Mouse (Mus musculus) layer of hippocampus, adult 18-20 months (tissue): ENCODE data around the gene Slc12a9. TPM values are rescaled to one million over a fixed set of nuclear protein-coding genes. Genes with fewer than 3 reads are reported as not detected.
"Not testable (repeated sequence)": the region's sequence is repeated elsewhere in the genome, so short reads cannot be mapped to it uniquely, and the experiment has no call there.

ENCODE experiments used
- DNase-seq, 2 experiments: peaks; one replicate each; pipeline ENCODE4 v3.0.0; 2022; ENCODE audit warnings: low spot score in 2 of 2
- microRNA-seq, 2 experiments: library from miRNA; unstranded; fragments of <30 nt; microRNA quantifications; one replicate each; pipeline ENCODE4 v1.2.0; 2021
- total RNA-seq, 2 experiments: library from RNA; stranded (reverse); gene quantifications; 2 replicates each; pipeline ENCODE4 v1.2.3; 2021

Gene Slc12a9
- total RNA-seq, 2 experiments from 2014 or later = 21.6 to 23.7 TPM

DNA sequence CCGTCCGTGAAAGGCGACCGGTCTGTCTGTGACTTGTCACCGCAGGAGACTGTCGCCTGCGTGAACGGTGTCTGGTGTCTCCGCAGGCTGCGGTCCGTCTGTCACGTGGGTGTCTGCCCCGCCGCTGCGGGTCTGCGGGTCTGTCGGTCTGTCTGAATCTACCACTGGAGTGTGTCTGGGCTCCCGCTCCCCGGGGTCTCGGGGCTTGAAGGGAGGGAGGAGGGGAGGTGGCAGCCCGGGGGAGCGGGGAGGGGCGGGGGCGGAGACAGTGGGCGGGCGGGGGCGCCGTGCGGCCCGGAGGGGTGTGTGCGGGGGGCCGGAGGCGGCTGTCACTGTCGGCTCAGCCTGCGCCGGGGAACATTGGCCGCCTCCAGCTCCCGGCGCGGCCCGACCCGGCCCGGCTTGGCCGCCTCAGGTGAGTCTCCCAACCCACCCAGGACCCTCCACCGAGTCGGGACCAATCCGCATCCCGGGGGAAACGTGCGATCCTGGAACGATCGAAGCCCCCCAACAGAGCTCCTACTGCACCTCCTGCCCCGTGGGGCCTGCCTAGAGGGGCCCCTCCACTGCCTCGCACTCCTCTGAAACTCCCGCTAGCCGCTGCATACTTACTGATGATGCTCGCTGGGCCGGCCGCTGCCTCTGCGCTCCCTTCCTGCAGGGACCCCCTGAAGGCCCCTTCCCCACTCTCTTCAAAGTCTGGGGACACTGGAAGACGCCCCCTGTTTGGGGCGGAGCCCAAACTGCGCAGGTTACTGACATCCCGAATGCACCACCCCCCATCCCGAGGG, 45.2 kb downstream of the Slc12a9 start:
- peak; percentile 49 to 61 for DNase-seq

DNA sequence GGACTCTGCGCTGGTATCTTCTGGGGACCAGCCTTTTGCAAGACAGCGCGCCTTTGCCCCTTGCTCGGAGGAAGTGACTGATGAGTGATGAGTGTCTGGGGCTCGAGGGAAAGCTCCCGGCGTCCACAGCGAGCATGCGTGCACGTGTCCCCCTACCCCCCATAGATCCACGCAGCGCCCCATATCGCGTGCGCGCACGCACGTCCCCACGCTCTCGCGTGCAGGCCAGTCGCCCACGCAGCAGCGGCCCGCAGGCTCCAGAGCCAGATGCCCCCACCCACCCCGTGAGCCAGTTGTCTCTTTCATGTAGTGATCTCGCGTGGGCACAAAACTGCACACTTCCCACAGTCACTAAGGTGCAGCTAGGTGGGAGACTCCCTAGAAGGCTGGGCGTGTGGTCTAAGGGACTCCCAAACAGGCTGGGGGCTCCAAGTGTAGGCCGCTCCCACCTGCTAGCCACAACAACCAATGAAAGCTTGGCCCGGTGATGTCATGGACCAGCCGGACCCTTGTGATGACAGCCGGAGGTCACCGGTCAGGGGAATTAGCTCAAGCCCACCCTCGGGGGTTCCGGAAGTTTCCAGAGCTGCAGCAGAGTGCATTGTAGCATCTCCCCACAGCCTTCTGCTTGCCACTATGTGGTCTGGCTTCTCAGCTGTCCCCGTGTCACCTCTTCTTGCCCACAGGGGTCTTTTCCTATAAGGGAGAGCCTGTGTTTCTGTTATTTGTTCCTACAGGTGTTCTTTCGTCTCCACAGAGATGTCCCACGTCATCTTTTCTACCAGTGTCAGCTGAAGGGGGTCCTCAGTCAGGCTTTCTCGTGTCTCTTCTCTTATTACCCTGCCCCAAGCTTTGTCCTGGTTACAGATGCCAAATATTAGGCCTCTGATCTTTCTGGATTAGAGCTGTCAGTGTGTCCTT, 46.1 kb downstream of the Slc12a9 start, which contains the start of gene Ache:
Gene Ache, plus strand, starts transcription at position 488 of the 921 bp plus-strand sequence.
- peak; percentile 60 to 82 for DNase-seq

DNA sequence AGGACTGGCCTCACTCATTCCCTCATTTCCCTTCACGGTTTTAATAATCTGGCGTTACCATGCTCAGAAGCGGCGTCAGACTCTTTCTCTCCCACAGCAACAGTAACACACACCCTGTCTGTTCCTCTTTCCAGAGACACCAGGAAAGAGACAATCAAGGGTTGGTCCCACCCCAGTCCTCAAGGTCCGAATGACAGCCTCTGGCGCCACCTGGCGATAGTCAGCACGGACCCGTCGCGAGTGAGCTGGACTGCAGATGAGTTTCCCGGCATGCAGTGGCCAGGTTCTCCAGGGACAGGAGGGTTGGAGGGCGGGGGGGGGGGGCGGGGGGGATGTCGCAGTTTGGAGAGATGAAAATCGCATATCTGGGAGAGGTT, 46.8 kb downstream of the Slc12a9 start:
- peak; percentile 85 to 94 for DNase-seq

DNA sequence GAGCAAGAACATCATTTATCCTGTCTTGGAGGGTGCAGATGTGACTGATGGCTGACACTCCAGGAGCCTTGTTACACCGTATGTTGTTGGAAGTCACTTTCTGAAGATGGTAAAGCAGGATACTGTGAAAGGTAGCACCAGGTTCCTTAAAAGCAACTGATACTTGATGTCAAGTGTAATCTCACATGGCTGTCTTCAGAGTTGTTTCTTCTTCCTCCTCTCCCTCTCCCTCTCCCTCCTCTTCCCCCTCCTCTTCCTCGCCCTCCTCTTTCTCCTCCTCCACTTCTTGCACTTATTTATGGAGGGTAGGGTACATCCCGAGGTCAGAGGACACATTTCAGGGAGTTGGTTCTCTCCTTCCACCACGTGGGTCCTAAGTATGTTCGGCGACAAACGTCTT, 47.4 kb downstream of the Slc12a9 start:
- DNase-seq = no peak

DNA sequence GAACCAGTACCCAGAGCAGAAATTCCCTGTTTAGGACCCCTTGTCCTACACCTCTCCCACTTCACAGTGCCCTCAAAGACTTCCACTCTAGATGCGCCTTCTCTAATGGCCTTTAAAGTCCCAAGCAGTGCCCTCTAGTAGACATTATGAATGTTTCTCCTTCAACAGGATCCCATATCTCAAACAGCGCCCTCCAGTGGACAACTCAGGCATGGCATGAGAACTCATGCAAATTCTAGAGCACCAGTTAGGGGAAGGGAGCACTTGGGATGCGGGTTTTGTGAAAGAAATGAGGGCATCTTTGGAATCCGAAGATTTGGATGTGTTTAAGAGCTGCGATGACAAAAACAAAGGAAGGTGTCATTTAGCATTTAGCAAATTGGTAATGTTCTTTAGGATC, 48.4 kb downstream of the Slc12a9 start:
- no peak for DNase-seq

DNA sequence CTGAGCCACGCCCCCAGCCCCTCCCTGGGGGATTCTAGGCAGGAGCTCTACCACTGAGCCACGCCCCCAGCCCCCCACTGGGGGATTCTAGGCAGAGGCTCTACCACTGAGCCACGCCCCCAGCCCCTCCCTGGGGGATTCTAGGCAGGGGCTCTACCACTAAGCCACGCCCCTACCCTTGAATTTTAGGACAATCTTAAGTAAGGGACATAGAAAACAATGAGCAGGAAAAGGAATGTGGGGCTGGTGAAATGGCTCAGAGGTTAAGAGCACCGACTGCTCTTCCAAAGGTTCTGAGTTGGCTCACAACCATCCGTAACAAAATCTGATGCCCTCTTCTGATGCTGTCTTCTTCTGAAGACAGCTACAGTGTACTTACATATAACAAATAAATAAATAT, 49.0 kb downstream of the Slc12a9 start:
- not testable (repeated sequence) for DNase-seq

DNA sequence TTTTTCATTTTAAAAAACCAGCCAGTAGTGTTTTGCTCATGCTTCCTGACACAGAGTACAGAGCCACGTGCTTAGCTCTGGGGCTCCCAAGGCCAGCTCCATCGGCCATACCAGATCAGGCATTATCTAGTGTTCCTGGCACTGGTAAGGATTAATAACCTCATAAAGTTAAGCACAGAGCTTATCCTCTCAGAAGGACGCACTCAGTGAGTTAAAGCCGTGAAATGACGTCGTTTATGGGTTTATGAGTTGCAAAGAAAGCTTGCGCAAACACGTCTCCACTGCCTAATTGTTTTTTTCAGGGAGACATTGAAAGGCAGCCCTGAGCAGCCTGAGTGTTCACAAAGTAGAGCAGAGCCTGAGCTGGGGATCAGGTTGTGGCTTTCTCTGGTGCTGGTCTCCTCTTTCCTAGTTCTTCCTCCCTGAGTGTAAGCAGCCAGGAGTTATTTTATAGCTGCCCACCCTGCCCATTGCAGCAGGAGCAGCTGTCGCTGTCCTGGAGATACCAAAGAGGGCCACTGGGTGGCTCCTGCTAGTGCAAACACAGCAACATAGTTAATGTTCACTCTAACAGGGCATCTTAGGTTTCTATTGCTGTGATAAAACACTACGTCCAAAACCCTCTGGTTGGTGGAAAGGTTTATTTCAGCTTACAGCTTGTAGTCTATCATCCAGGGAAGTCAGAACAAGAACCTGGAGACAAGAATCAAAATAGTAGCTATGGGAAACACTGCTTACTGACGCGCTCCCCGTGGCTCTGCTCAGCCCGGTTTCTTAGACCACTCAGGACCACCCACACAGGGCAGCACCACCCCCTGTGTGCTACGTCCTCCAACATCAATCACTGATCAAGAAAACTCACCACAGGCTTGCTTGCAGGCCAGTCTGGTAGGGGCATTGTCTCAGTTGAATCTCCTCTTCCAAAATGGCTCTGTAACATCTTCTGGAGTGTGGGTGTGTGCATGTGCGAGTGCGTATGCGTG, 55.7 kb downstream of the Slc12a9 start:
- no peak for DNase-seq

DNA sequence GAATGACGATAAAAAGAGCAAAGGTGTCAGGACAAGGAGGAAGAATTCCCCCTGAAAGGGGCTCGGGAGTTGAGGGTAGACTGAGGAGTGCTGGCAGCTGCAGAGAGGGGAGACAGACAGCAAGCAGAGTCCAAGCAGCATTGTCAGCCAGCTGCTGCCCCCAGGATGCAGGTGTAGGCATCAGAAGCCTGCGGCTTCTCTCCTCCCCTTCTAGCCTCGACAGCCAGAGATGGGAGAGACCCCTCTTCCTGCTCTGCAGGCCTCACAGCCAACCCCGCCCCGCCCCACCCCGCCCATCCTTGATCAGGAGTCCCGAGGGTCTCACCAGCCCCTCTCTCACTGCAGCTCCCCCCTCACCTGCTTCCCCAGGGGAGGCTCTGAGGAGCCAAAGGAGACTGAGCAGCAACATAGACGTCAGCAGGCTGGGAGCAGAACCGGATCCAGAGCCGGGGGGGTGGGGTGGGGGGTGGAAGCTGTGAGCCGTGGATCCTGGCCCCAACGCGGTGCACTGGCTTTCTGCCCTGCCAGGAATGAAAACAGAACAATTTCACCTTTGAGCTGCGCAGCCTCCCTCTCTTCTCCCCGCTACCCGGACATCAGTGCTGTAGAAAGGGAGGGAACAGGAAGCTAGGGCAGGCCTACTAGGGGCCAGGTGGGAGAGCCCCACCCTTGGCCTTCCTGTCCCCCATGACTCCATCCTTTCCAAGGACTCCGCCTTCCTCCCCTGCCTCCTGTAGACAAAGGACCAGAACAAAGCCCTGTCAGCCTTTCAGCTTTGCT, 65.1 kb downstream of the Slc12a9 start:
- DNase-seq = no peak

DNA sequence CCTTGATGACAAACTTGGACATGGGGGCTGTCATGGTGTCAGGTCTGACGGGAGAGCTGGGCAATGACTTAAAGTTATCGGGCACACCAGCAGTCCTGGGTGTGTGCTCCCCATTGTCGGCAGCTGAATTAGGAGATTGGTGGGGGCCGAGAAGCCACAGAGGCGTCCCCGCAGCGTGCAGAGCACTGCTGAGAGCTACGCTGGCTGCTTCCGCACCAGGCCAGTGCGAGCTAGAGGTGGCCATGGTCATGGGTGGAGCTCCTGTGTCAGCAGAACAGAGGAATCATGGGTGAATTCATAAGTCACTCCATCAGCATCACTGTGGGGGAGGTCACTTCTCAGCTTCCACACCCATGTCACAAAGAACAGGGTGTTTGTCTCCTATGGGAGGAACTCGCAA, 68.6 kb downstream of the Slc12a9 start:
- DNase-seq = no peak

Small RNA genes lying within 50 kb of the gene (microRNA-seq; reads per million reads assigned to microRNA genes)
- gene Mir7036 (0.49 to 1.2 reads per million in 2 experiments), gene Mir8116 (0 reads per million in 2 experiments)

Other genes starting within 250 kb of the Slc12a9 start
- gene Trim56, start 217.4 kb downstream of the Slc12a9 start, total RNA-seq = 1 to 10 TPM; 5.9 to 6.0 TPM
- not detected for gene Muc3, start 184.3 kb downstream of the Slc12a9 start, total RNA-seq
- gene Muc3a, start 121.2 kb downstream of the Slc12a9 start, total RNA-seq = 1 to 10 TPM; 3.8 to 4.0 TPM
- gene Ache, start 46.1 kb downstream of the Slc12a9 start, total RNA-seq = 10 to 100 TPM; 55.3 to 56.2 TPM
- gene Ufsp1, start 39.0 kb downstream of the Slc12a9 start, total RNA-seq = 10 to 100 TPM; 10.9 to 11.7 TPM
- 100 to 1,000 TPM; 202 to 234 TPM for gene Srrt, start 25.9 kb downstream of the Slc12a9 start, total RNA-seq
- 1 to 10 TPM; 5.4 to 6.2 TPM for gene Trip6, start 19.2 kb downstream of the Slc12a9 start, total RNA-seq
- 1 to 10 TPM; 4.5 to 4.7 TPM for gene Ephb4, start 16.5 kb upstream of the Slc12a9 start, total RNA-seq
- under 1 TPM; 0.15 to 0.33 TPM for gene Zan, start 143.5 kb upstream of the Slc12a9 start, total RNA-seq
- 10 to 100 TPM; 33.2 to 34.6 TPM for gene Pop7, start 168.9 kb upstream of the Slc12a9 start, total RNA-seq
- 10 to 100 TPM; 64.1 to 65.4 TPM for gene Gigyf1, start 185.0 kb upstream of the Slc12a9 start, total RNA-seq
- not detected for gene Epo, start 199.6 kb upstream of the Slc12a9 start, total RNA-seq
- gene Gnb2, start 199.9 kb upstream of the Slc12a9 start, total RNA-seq = 100 to 1,000 TPM; 573 to 580 TPM
- gene Actl6b, start 219.9 kb upstream of the Slc12a9 start, total RNA-seq = 100 to 1,000 TPM; 118 to 136 TPM
- gene Tfr2, start 236.2 kb upstream of the Slc12a9 start, total RNA-seq = 10 to 100 TPM; 14.6 to 15.2 TPM